Comparison of ENCODE assay signal across 15 mouse cellular contexts in genomic region chr1:138158921-138159320, GRCm38 (mm10). TPM values are rescaled to one million over a fixed set of nuclear protein-coding genes. Genes with fewer than 3 reads are reported as not detected.
DNase-seq lines count a peak whose midpoint lies in the region; ATAC-seq and TF ChIP-seq lines count a peak whose summit lies in the region.
"Had no signal": no experiment of that assay in that cellular context is flagged by ENCODE, and none has a peak within 500 bp of the region (broad histone marks: within the 10 kb centered on the region; RNA-seq: fewer than 3 reads in every experiment).

No protein-coding gene starts in this region.

- no peaks in the 10 kb centered on the region for H3K27me3 ChIP-seq in lung, postnatal 0 days (replicated peaks; ENCODE audit: insufficient read depth, low read length)
- H3K27me3 ChIP-seq in small intestine, adult 2 months (ENCODE audit: control insufficient read depth, insufficient read depth, low read length): no peaks in the 10 kb centered on the region
- H3K27me3 ChIP-seq in hindbrain, embryonic 10.5 days (ENCODE audit: insufficient read depth, poor library complexity, severe bottlenecking): no peaks in the 10 kb centered on the region
- H3K27me3 ChIP-seq: kidney, embryonic 15.5 days had no signal

- TF ChIP-seq EP300 in lung, postnatal 0 days (IDR thresholded peaks at IDR 0.05): no peak

- H3K9me3 ChIP-seq in lung, postnatal 0 days (ENCODE audit: low read length): no peaks in the 10 kb centered on the region
- no peaks in the 10 kb centered on the region for H3K9me3 ChIP-seq in hindbrain, embryonic 10.5 days
- H3K9me3 ChIP-seq: kidney, embryonic 15.5 days had no signal

- no peak for TF ChIP-seq POLR2A in bone marrow macrophage, adult 2 months (IDR thresholded peaks at IDR 0.05; ENCODE audit: borderline replicate concordance, low read depth, low read length)
- no peak for TF ChIP-seq POLR2A in small intestine, adult 2 months (IDR thresholded peaks at IDR 0.05; ENCODE audit: low read depth, low read length)

- no peak overlapping the region for H3K9ac ChIP-seq in lung, postnatal 0 days (replicated peaks; ENCODE audit: low read depth)
- H3K9ac ChIP-seq: kidney, embryonic 15.5 days had no signal

- TF ChIP-seq CTCF in lung, postnatal 0 days (IDR thresholded peaks at IDR 0.05): no peak
- TF ChIP-seq CTCF in bone marrow macrophage, adult 2 months (IDR thresholded peaks at IDR 0.05; ENCODE audit: low read depth, low read length): no peak
- no peak for TF ChIP-seq CTCF in small intestine, adult 2 months (IDR thresholded peaks at IDR 0.05; ENCODE audit: extremely low read depth, insufficient read length, insufficient replicate concordance, low read depth, low read length)

- no peaks in the 10 kb centered on the region for H3K4me1 ChIP-seq in lung, postnatal 0 days (ENCODE audit: insufficient read depth, low read depth, low read length)
- peaks cover 53% of the 10 kb centered on the region for H3K4me1 ChIP-seq in bone marrow macrophage, adult 2 months (ENCODE audit: control insufficient read depth, insufficient read depth, low read length)
- H3K4me1 ChIP-seq in small intestine, adult 2 months (ENCODE audit: control insufficient read depth, insufficient read depth, insufficient read length, low read length): peaks cover 1% of the 10 kb centered on the region; the same call in 1 of the 2 replicates
- H3K4me1 ChIP-seq in hindbrain, embryonic 10.5 days (replicated peaks): no peaks in the 10 kb centered on the region
- H3K4me1 ChIP-seq: kidney, embryonic 15.5 days had no signal

- peak; percentile 40; the same call in 1 of the 2 replicates for ATAC-seq in lung, postnatal 0 days
- ATAC-seq: midbrain, embryonic 16.5 days had no signal

- 73% methylated on average over 2 of the region's 2 CpGs for WGBS in lung, postnatal 0 days
- WGBS in small intestine, adult 2 months: 80% methylated on average over 2 of the region's 2 CpGs
- 74% methylated on average over 2 of the region's 2 CpGs for WGBS in hindbrain, embryonic 10.5 days

- peak; percentile 35 for DNase-seq in lung, postnatal 0 days (ENCODE audit: low spot score)
- no peak for DNase-seq in lung, postnatal 10 days
- peak; percentile 57 for DNase-seq in lung, postnatal 25 days (ENCODE audit: low spot score)
- no peak for DNase-seq in adrenal gland, postnatal 4 days (ENCODE audit: low spot score in 2 of 2)
- no peak for DNase-seq in hindbrain, embryonic 10.5 days (ENCODE audit: low spot score)
- DNase-seq: adrenal gland, adult 2 months; cerebellum, adult 9-10 months; gastrocnemius, postnatal 10 days; heart, postnatal 4 days; thymus, postnatal 36 days had no signal

- no peak overlapping the region for H3K4me3 ChIP-seq in lung, postnatal 0 days (ENCODE audit: low read depth, low read length)
- no peak overlapping the region for H3K4me3 ChIP-seq in bone marrow macrophage, adult 2 months (ENCODE audit: insufficient read depth, low read length)
- H3K4me3 ChIP-seq in small intestine, adult 2 months (ENCODE audit: low read depth, low read length): no peak overlapping the region
- H3K4me3 ChIP-seq in hindbrain, embryonic 10.5 days: no peak overlapping the region
- H3K4me3 ChIP-seq: kidney, embryonic 15.5 days had no signal

- H3K36me3 ChIP-seq in lung, postnatal 0 days (ENCODE audit: insufficient read depth, low read length): no peaks in the 10 kb centered on the region
- no peaks in the 10 kb centered on the region for H3K36me3 ChIP-seq in small intestine, adult 2 months (ENCODE audit: control insufficient read depth, insufficient read depth, low read length)
- no peaks in the 10 kb centered on the region for H3K36me3 ChIP-seq in hindbrain, embryonic 10.5 days
- H3K36me3 ChIP-seq: kidney, embryonic 15.5 days had no signal

- H3K27ac ChIP-seq in lung, postnatal 0 days (ENCODE audit: low read length): no peak overlapping the region
- peak overlapping the region; percentile 90 for H3K27ac ChIP-seq in bone marrow macrophage, adult 2 months (ENCODE audit: insufficient read depth, low read depth, low read length)
- H3K27ac ChIP-seq in small intestine, adult 2 months (ENCODE audit: insufficient read depth, low read depth, low read length): peak overlapping the region; percentile 22; the same call in 1 of the 2 replicates
- H3K27ac ChIP-seq in hindbrain, embryonic 10.5 days: no peak overlapping the region
- H3K27ac ChIP-seq: kidney, embryonic 15.5 days had no signal

- no peak overlapping the region for H3K4me2 ChIP-seq in lung, postnatal 0 days (replicated peaks; ENCODE audit: low read depth, low read length)
- H3K4me2 ChIP-seq: heart, embryonic 11.5 days; kidney, embryonic 15.5 days had no signal

RNA-seq across cellular contexts. Expression of gene Ptprc, which starts 16.6 kb away (rescaled TPM):
- 9.3 and 10.7 TPM in 2 replicates for polyA plus RNA-seq in lung, postnatal 0 days (2015; fragmentation: Nextera tagmentation; extraction: Ambion mirVana)
- polyA plus RNA-seq in bone marrow macrophage, adult 2 months (2012; ENCODE audit: insufficient read depth, insufficient read length, missing spikeins): 565 and 582 TPM in 2 replicates
- 9.6 and 15.1 TPM in 2 replicates for polyA plus RNA-seq in small intestine, adult 2 months (2012; rRNA removed)
- total RNA-seq in adrenal gland, postnatal 4 days (2021): 1 to 10 TPM; 7.4 to 7.6 TPM
- polyA plus RNA-seq in hindbrain, embryonic 10.5 days (2016; fragmentation: Nextera tagmentation; extraction: Ambion mirVana): 1.3 and 1.4 TPM in 2 replicates

Comparison
In these comparisons a context has a peak if more than half of its experiments do, and no peak if none do; other contexts are left out.
1. DNase-seq: peak in lung, postnatal 0 days (single experiment) and lung, postnatal 25 days (single experiment); none in lung, postnatal 10 days (single experiment), adrenal gland, postnatal 4 days (0 of 2) and hindbrain, embryonic 10.5 days (single experiment).
2. H3K27ac ChIP-seq: peak in bone marrow macrophage, adult 2 months (single experiment) and small intestine, adult 2 months (single experiment); none in lung, postnatal 0 days (single experiment) and hindbrain, embryonic 10.5 days (single experiment).
3. RNA of gene Ptprc, which starts 16.6 kb away (polyA plus RNA-seq): 565 to 582 TPM in bone marrow macrophage, adult 2 months; 9.6 to 15.1 TPM in small intestine, adult 2 months, 9.3 to 10.7 TPM in lung, postnatal 0 days and 1.3 to 1.4 TPM in hindbrain, embryonic 10.5 days; every median in the first group is over 10 times any median in the second.